Mouse (Mus musculus): ENCODE measurements around the gene Tnrc6b. TPM values are rescaled to one million over a fixed set of nuclear protein-coding genes. Genes with fewer than 3 reads are reported as not detected.
"Not testable (repeated sequence)": the region's sequence is repeated elsewhere in the genome, so short reads cannot be mapped to it uniquely, and the experiment has no call there.

The Tnrc6b gene
- polyA plus RNA-seq, 1 experiment: 47.5 TPM

GRCm38 (mm10) chr15:80886361-80887156 is 175.4 kb downstream of the Tnrc6b start:
- Histone ChIP-seq H3K4me1 (ENCODE audit: control insufficient read depth, insufficient read depth, low read length) (no peaks in the 10 kb centered on the region), H3K27ac (ENCODE audit: insufficient read depth, low read depth, low read length) (no peak overlapping the region), H3K4me3 (ENCODE audit: insufficient read depth, low read depth, low read length) (no peak overlapping the region)
- WGBS: 82% methylated on average over 1 of the region's 1 CpGs
- TF ChIP-seq POLR2A (IDR thresholded peaks at IDR 0.05; ENCODE audit: insufficient read depth, low read depth, low read length) (no peak), CTCF (IDR thresholded peaks at IDR 0.05; ENCODE audit: insufficient read depth, low read depth, low read length) (no peak)

- H3K4me3 ChIP-seq (ENCODE audit: insufficient read depth, low read depth, low read length): no peak overlapping the region
- no peak overlapping the region for H3K27ac ChIP-seq (ENCODE audit: insufficient read depth, low read depth, low read length)
- no peak for TF ChIP-seq POLR2A (IDR thresholded peaks at IDR 0.05; ENCODE audit: insufficient read depth, low read depth, low read length)
- no peak for TF ChIP-seq CTCF (IDR thresholded peaks at IDR 0.05; ENCODE audit: insufficient read depth, low read depth, low read length)
- WGBS: 96% methylated on average over 3 of the region's 3 CpGs
- peaks cover 3% of the 10 kb centered on the region; the same call in 1 of the 2 replicates for H3K4me1 ChIP-seq (ENCODE audit: control insufficient read depth, insufficient read depth, low read length)
Observed at GRCm38 (mm10) chr15:80892341-80892740, 181.2 kb downstream of the Tnrc6b start.

- TF ChIP-seq POLR2A (IDR thresholded peaks at IDR 0.05; ENCODE audit: insufficient read depth, low read depth, low read length) (no peak), CTCF (IDR thresholded peaks at IDR 0.05; ENCODE audit: insufficient read depth, low read depth, low read length) (no peak)
- WGBS: 85% methylated on average over 10 of the region's 10 CpGs
- Histone ChIP-seq H3K27ac (ENCODE audit: insufficient read depth, low read depth, low read length) (no peak overlapping the region), H3K4me3 (ENCODE audit: insufficient read depth, low read depth, low read length) (no peak overlapping the region), H3K4me1 (ENCODE audit: control insufficient read depth, insufficient read depth, low read length) (peaks cover 3% of the 10 kb centered on the region; the same call in 1 of the 2 replicates)
Observed at GRCm38 (mm10) chr15:80896741-80897140, 185.6 kb downstream of the Tnrc6b start.

- no peak for TF ChIP-seq CTCF (IDR thresholded peaks at IDR 0.05; ENCODE audit: insufficient read depth, low read depth, low read length)
- TF ChIP-seq POLR2A (IDR thresholded peaks at IDR 0.05; ENCODE audit: insufficient read depth, low read depth, low read length): no peak
- peaks cover 6% of the 10 kb centered on the region; the same call in 1 of the 2 replicates for H3K4me1 ChIP-seq (ENCODE audit: control insufficient read depth, insufficient read depth, low read length)
- H3K4me3 ChIP-seq (ENCODE audit: insufficient read depth, low read depth, low read length): no peak overlapping the region
- no peak overlapping the region for H3K27ac ChIP-seq (ENCODE audit: insufficient read depth, low read depth, low read length)
- 76% methylated on average over 5 of the region's 5 CpGs for WGBS
Observed at GRCm38 (mm10) chr15:80897911-80898310, 186.8 kb downstream of the Tnrc6b start.

GRCm38 (mm10) chr15:80899806-80900205 is 188.7 kb downstream of the Tnrc6b start:
- TF ChIP-seq CTCF (IDR thresholded peaks at IDR 0.05; ENCODE audit: insufficient read depth, low read depth, low read length): no peak
- TF ChIP-seq POLR2A (IDR thresholded peaks at IDR 0.05; ENCODE audit: insufficient read depth, low read depth, low read length): no peak
- Histone ChIP-seq H3K27ac (ENCODE audit: insufficient read depth, low read depth, low read length) (no peak overlapping the region), H3K4me3 (ENCODE audit: insufficient read depth, low read depth, low read length) (no peak overlapping the region), H3K4me1 (ENCODE audit: control insufficient read depth, insufficient read depth, low read length) (peaks cover 6% of the 10 kb centered on the region; the same call in 1 of the 2 replicates)
- 60% methylated on average over 2 of the region's 2 CpGs for WGBS

- H3K4me3 ChIP-seq (ENCODE audit: insufficient read depth, low read depth, low read length): no peak overlapping the region
- no peak for TF ChIP-seq CTCF (IDR thresholded peaks at IDR 0.05; ENCODE audit: insufficient read depth, low read depth, low read length)
- peaks cover 3% of the 10 kb centered on the region; the same call in 1 of the 2 replicates for H3K4me1 ChIP-seq (ENCODE audit: control insufficient read depth, insufficient read depth, low read length)
- 70% methylated on average over 6 of the region's 6 CpGs for WGBS
- no peak overlapping the region for H3K27ac ChIP-seq (ENCODE audit: insufficient read depth, low read depth, low read length)
Observed at GRCm38 (mm10) chr15:80901806-80902513, 190.8 kb downstream of the Tnrc6b start.

GRCm38 (mm10) chr15:80904776-80905175 is 193.7 kb downstream of the Tnrc6b start:
- H3K27ac ChIP-seq (ENCODE audit: insufficient read depth, low read depth, low read length); H3K4me1 ChIP-seq (ENCODE audit: control insufficient read depth, insufficient read depth, low read length): not testable (repeated sequence)
- 93% methylated on average over 6 of the region's 6 CpGs for WGBS

GRCm38 (mm10) chr15:80910183-80910582 is 199.1 kb downstream of the Tnrc6b start:
- Histone ChIP-seq H3K4me1 (ENCODE audit: control insufficient read depth, insufficient read depth, low read length) (no peaks in the 10 kb centered on the region), H3K27ac (ENCODE audit: insufficient read depth, low read depth, low read length) (no peak overlapping the region), H3K4me3 (ENCODE audit: insufficient read depth, low read depth, low read length) (no peak overlapping the region)
- TF ChIP-seq CTCF (IDR thresholded peaks at IDR 0.05; ENCODE audit: insufficient read depth, low read depth, low read length): no peak
- 90% methylated on average over 3 of the region's 3 CpGs for WGBS

More at GRCm38 (mm10) chr15:80904776-80905175, 193.7 kb downstream of the Tnrc6b start:
- H3K4me3 ChIP-seq (ENCODE audit: insufficient read depth, low read depth, low read length): not testable (repeated sequence)

GRCm38 (mm10) chr15:80910790-80911531 is 199.8 kb downstream of the Tnrc6b start:
- no peak for TF ChIP-seq POLR2A (IDR thresholded peaks at IDR 0.05; ENCODE audit: insufficient read depth, low read depth, low read length)
- TF ChIP-seq CTCF (IDR thresholded peaks at IDR 0.05; ENCODE audit: insufficient read depth, low read depth, low read length): no peak
- H3K4me3 ChIP-seq (ENCODE audit: insufficient read depth, low read depth, low read length): no peak overlapping the region
- H3K27ac ChIP-seq (ENCODE audit: insufficient read depth, low read depth, low read length): no peak overlapping the region
- 88% methylated on average over 4 of the region's 4 CpGs for WGBS
- no peaks in the 10 kb centered on the region for H3K4me1 ChIP-seq (ENCODE audit: control insufficient read depth, insufficient read depth, low read length)
